Mouse (Mus musculus) embryonic facial prominence, embryonic 12.5 days (tissue): Measurements from ENCODE around the gene Zfp971. TPM values are rescaled to one million over a fixed set of nuclear protein-coding genes. Genes with fewer than 3 reads are reported as not detected.
A peak's percentile ranks its signal among the peaks of the same experiment; 100 is the strongest.
"Not testable (repeated sequence)": the region's sequence is repeated elsewhere in the genome, so short reads cannot be mapped to it uniquely, and the experiment has no call there.

ENCODE experiments used
- ATAC-seq: fragments of 200-750 bp; cut with Nextera tagmentation; 2 replicates; pipeline ENCODE4 v1.8.0; 2017; ENCODE audit not compliant: insufficient number of reproducible peaks, insufficient read depth, low FRiP score, low TSS enrichment
- H3K27ac ChIP-seq: fragments of 300-500 bp; sonication (generic); 2 replicates; pipeline ENCODE4 v1.5.1; 2016; ENCODE audit warnings: mild to moderate bottlenecking
- H3K27me3 ChIP-seq: fragments of 300-500 bp; sonication (generic); 2 replicates; pipeline ENCODE4 v1.6.1; 2016; ENCODE audit warnings: mild to moderate bottlenecking, moderate library complexity
- H3K36me3 ChIP-seq: fragments of 300-500 bp; sonication (generic); 2 replicates; pipeline ENCODE4 v1.6.1; 2016; ENCODE audit warnings: mild to moderate bottlenecking
- H3K4me1 ChIP-seq: fragments of 300-500 bp; sonication (generic); 2 replicates; pipeline ENCODE4 v1.6.1; 2016
- H3K4me2 ChIP-seq: fragments of 300-500 bp; sonication (generic); replicated peaks from 2 replicates; pipeline ENCODE4 v1.6.1; 2016; ENCODE audit warnings: mild to moderate bottlenecking, moderate library complexity
- H3K4me3 ChIP-seq: fragments of 300-500 bp; sonication (generic); 2 replicates; pipeline ENCODE4 v1.5.1; 2016; ENCODE audit warnings: mild to moderate bottlenecking
- H3K9ac ChIP-seq: fragments of 300-500 bp; sonication (generic); 2 replicates; pipeline ENCODE4 v1.6.1; 2016; ENCODE audit warnings: mild to moderate bottlenecking, moderate library complexity
- H3K9me3 ChIP-seq: fragments of 300-500 bp; sonication (generic); 2 replicates; pipeline ENCODE4 v1.6.1; 2016; ENCODE audit warnings: mild to moderate bottlenecking, moderate library complexity
- WGBS: fragments of 180-500 bp; shearing (Covaris S2); methylation state at CpG from one replicate; pipeline ENCODE4 v1.1.7; 2016; 5-methylcytosine and 5-hydroxymethylcytosine counted together
- polyA plus RNA-seq: library from polyadenylated mRNA; unstranded; fragments of >200 nt; fragmentation: Nextera tagmentation; extraction: Ambion mirVana; gene quantifications from 2 replicates; pipeline ENCODE4 v1.2.1, GENCODE M21; 2016

Zfp971 gene
- polyA plus RNA-seq, result 11.4 and 12.8 TPM in 2 replicates

GRCm38 (mm10) chr2:178023011-178023611, at the start of gene Zfp971:
TSS of gene Zfp971 (plus strand) at chr2:178023284.
- H3K36me3 ChIP-seq, H3K27ac ChIP-seq, H3K27me3 ChIP-seq, H3K4me1 ChIP-seq, H3K9me3 ChIP-seq, ATAC-seq: not testable (repeated sequence)
- peak within 1 kb of the TSS; percentile 61 for H3K9ac ChIP-seq
- under 1% methylated on average over 15 of the region's 15 CpGs for WGBS
- H3K4me2 ChIP-seq, result peak within 1 kb of the TSS; percentile 50
- peak within 1 kb of the TSS; percentile 60 for H3K4me3 ChIP-seq

GRCm38 (mm10) chr2:177974814-177975213, 48.3 kb upstream of the Zfp971 start:
- not testable (repeated sequence) for H3K4me2 ChIP-seq, ATAC-seq, H3K9ac ChIP-seq, H3K36me3 ChIP-seq, H3K9me3 ChIP-seq, H3K4me1 ChIP-seq, H3K4me3 ChIP-seq, H3K27ac ChIP-seq, H3K27me3 ChIP-seq
- WGBS, result 72% methylated on average over 7 of the region's 7 CpGs

DNA sequence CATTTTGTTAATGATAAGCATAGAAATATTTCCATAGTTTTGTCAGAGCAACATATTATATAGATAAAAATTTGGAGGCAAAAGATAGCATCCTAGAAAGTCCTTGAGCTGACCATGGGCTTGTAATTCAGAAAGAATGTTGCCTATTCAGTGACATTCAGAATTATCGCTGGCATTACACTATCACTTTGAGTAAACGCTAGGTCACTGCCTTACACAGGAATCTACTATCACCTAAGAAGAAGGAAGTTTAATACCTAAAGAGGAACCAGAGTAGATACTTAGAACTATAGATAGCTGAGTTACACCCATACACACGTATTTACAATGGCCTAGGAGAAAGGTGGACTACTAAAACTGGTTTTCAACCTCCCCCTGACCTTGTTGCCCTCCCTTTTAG, 3.6 kb upstream of the Zfp971 start:
- H3K4me3 ChIP-seq, H3K9me3 ChIP-seq, H3K9ac ChIP-seq, H3K36me3 ChIP-seq, H3K4me1 ChIP-seq, ATAC-seq, H3K4me2 ChIP-seq, H3K27ac ChIP-seq, H3K27me3 ChIP-seq: not testable (repeated sequence)
- 87% methylated on average over 3 of the region's 3 CpGs for WGBS

DNA sequence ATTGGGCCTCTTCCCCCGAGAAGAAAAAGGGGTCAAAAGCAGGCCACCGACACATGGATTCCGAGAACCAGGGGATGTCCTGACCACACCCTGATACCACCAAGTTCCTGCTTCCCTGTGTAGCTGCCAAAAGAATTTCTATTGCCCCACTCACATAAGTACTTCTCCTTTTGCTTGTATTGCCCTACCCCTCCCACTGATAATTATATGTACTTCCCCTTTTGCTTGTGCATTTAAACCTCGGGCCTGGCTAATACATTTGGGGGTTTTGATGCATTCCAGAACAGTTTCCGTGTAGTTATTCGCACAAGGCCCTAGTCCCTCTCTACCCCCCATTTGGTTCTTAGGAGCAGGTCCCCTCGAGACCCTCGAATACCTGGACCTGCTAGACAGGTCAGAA, 2.3 kb upstream of the Zfp971 start:
- not testable (repeated sequence) for ATAC-seq, H3K9me3 ChIP-seq, H3K4me2 ChIP-seq, H3K27me3 ChIP-seq, H3K4me3 ChIP-seq, H3K9ac ChIP-seq, H3K36me3 ChIP-seq, H3K27ac ChIP-seq, H3K4me1 ChIP-seq
- WGBS, result 78% methylated on average over 8 of the region's 8 CpGs

- Histone ChIP-seq H3K9ac (peak overlapping the region; percentile 61), H3K4me3 (peak overlapping the region; percentile 60), H3K4me2 (peak overlapping the region; percentile 50)
- H3K36me3 ChIP-seq, H3K27ac ChIP-seq, H3K4me1 ChIP-seq, ATAC-seq, H3K9me3 ChIP-seq, H3K27me3 ChIP-seq: not testable (repeated sequence)
- 18% methylated on average over 2 of the region's 2 CpGs for WGBS
Measured at GRCm38 (mm10) chr2:178023861-178024260, 777 bp downstream of the Zfp971 start.

GRCm38 (mm10) chr2:178027601-178028000, 4.5 kb downstream of the Zfp971 start:
- H3K27ac ChIP-seq, H3K4me3 ChIP-seq, H3K36me3 ChIP-seq, H3K4me2 ChIP-seq, ATAC-seq, H3K9ac ChIP-seq, H3K27me3 ChIP-seq, H3K4me1 ChIP-seq, H3K9me3 ChIP-seq: not testable (repeated sequence)
- WGBS, result 89% methylated on average over 3 of the region's 3 CpGs

GRCm38 (mm10) chr2:178058195-178058594, 35.1 kb downstream of the Zfp971 start:
- no peak for ATAC-seq
- no peak overlapping the region for H3K9ac ChIP-seq
- WGBS, result 16% methylated on average over 1 of the region's 1 CpGs
- H3K4me1 ChIP-seq, result no peaks in the 10 kb centered on the region
- H3K4me3 ChIP-seq, result no peak overlapping the region
- no peak overlapping the region for H3K27ac ChIP-seq
- no peak overlapping the region for H3K4me2 ChIP-seq
- H3K9me3 ChIP-seq, result no peaks in the 10 kb centered on the region
- peaks cover 9% of the 10 kb centered on the region for H3K36me3 ChIP-seq
- no peaks in the 10 kb centered on the region for H3K27me3 ChIP-seq

GRCm38 (mm10) chr2:178078166-178078717, 55.2 kb downstream of the Zfp971 start, which contains the start of gene Zfp931:
TSS of gene Zfp931 (minus strand) at chr2:178078476.
- Histone ChIP-seq H3K4me3 (peak within 1 kb of the TSS; percentile 46), H3K9ac (peak within 1 kb of the TSS; percentile 45; the same call in 1 of the 2 replicates), H3K4me2 (peak within 1 kb of the TSS; percentile 48)
- ATAC-seq, H3K4me1 ChIP-seq, H3K9me3 ChIP-seq, H3K27ac ChIP-seq, H3K36me3 ChIP-seq, H3K27me3 ChIP-seq: not testable (repeated sequence)
- 0% methylated on average over 7 of the region's 14 CpGs for WGBS

Other genes with a start within 250 kb of the Zfp971 start
- 33.7 and 44.4 TPM in 2 replicates for gene Gm14325, start 182.9 kb upstream of the Zfp971 start, polyA plus RNA-seq
- gene Gm14327, start 126.2 kb upstream of the Zfp971 start, polyA plus RNA-seq, result 2.8 and 3.6 TPM in 2 replicates
- gene Zfp972, start 97.7 kb upstream of the Zfp971 start, polyA plus RNA-seq, result 0.52 and 1.0 TPM in 2 replicates
- gene Gm14326, start 66.0 kb upstream of the Zfp971 start, polyA plus RNA-seq, result 17.5 and 17.6 TPM in 2 replicates
- gene Zfp931, start 55.2 kb downstream of the Zfp971 start, polyA plus RNA-seq, result 20.4 and 20.8 TPM in 2 replicates
- gene Phactr3, start 95.7 kb downstream of the Zfp971 start, polyA plus RNA-seq, result 3.1 and 3.4 TPM in 2 replicates